Mouse (Mus musculus): ENCODE measurements around the gene Coa4. TPM values are rescaled to one million over a fixed set of nuclear protein-coding genes. Genes with fewer than 3 reads are reported as not detected.

Gene Coa4
- polyA plus RNA-seq, 1 experiment: 14.6 TPM

- Histone ChIP-seq H3K27ac (ENCODE audit: insufficient read depth, low read length) (no peak overlapping the region), H3K4me1 (ENCODE audit: control insufficient read depth, insufficient read depth, low read length) (no peaks in the 10 kb centered on the region), H3K4me3 (ENCODE audit: low read depth, low read length) (no peak overlapping the region), H3K9me3 (replicated peaks; ENCODE audit: control insufficient read depth, insufficient read depth, low read length, poor library complexity, severe bottlenecking) (no peaks in the 10 kb centered on the region), H3K27me3 (ENCODE audit: control insufficient read depth, insufficient read depth, low read length, poor library complexity, severe bottlenecking) (no peaks in the 10 kb centered on the region), H3K9ac (ENCODE audit: low read depth, poor library complexity, severe bottlenecking) (no peak overlapping the region), H3K36me3 (ENCODE audit: control insufficient read depth, insufficient read depth, low read length, poor library complexity, severe bottlenecking) (no peaks in the 10 kb centered on the region)
- TF ChIP-seq CTCF (IDR thresholded peaks at IDR 0.05; ENCODE audit: low read depth, low read length) (no peak), EP300 (IDR thresholded peaks at IDR 0.05; ENCODE audit: insufficient read depth, low read depth, low read length) (no peak), POLR2A (IDR thresholded peaks at IDR 0.05; ENCODE audit: insufficient read depth, low read length) (no peak)
Observed at GRCm38 (mm10) chr7:100572061-100572460, 35.2 kb downstream of the Coa4 start.

GRCm38 (mm10) chr7:100572704-100573103, 35.8 kb downstream of the Coa4 start:
- no peak for TF ChIP-seq POLR2A (IDR thresholded peaks at IDR 0.05; ENCODE audit: insufficient read depth, low read length)
- no peak for TF ChIP-seq EP300 (IDR thresholded peaks at IDR 0.05; ENCODE audit: insufficient read depth, low read depth, low read length)
- TF ChIP-seq CTCF (IDR thresholded peaks at IDR 0.05; ENCODE audit: low read depth, low read length): no peak
- H3K36me3 ChIP-seq (ENCODE audit: control insufficient read depth, insufficient read depth, low read length, poor library complexity, severe bottlenecking): no peaks in the 10 kb centered on the region
- H3K4me3 ChIP-seq (ENCODE audit: low read depth, low read length): no peak overlapping the region
- no peak overlapping the region for H3K9ac ChIP-seq (ENCODE audit: low read depth, poor library complexity, severe bottlenecking)
- H3K27me3 ChIP-seq (ENCODE audit: control insufficient read depth, insufficient read depth, low read length, poor library complexity, severe bottlenecking): no peaks in the 10 kb centered on the region
- no peaks in the 10 kb centered on the region for H3K4me1 ChIP-seq (ENCODE audit: control insufficient read depth, insufficient read depth, low read length)
- H3K9me3 ChIP-seq (replicated peaks; ENCODE audit: control insufficient read depth, insufficient read depth, low read length, poor library complexity, severe bottlenecking): no peaks in the 10 kb centered on the region
- no peak overlapping the region for H3K27ac ChIP-seq (ENCODE audit: insufficient read depth, low read length)

DNA sequence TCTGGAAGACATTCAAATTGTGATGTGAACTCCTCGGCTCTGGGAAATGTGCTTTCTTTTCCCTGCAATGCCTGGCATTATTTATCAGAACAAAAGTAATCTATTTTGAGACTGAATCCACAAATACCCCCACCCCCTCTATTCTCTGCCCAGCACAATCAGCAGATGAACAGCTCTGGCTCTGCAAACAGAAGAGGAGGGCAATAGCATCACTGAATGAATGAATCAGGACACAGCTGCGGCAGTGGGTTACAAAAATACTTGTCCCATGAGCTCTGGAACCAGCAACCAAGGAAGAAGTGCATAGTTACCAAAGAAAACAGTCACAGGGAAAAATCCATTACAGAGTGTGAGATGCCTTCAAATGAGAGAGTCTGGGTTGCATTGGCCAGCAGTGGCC, 41.9 kb downstream of the Coa4 start:
- no peaks in the 10 kb centered on the region for H3K36me3 ChIP-seq (ENCODE audit: control insufficient read depth, insufficient read depth, low read length, poor library complexity, severe bottlenecking)
- H3K4me3 ChIP-seq (ENCODE audit: low read depth, low read length): no peak overlapping the region
- no peaks in the 10 kb centered on the region for H3K4me1 ChIP-seq (ENCODE audit: control insufficient read depth, insufficient read depth, low read length)
- H3K9ac ChIP-seq (ENCODE audit: low read depth, poor library complexity, severe bottlenecking): no peak overlapping the region
- no peaks in the 10 kb centered on the region for H3K9me3 ChIP-seq (replicated peaks; ENCODE audit: control insufficient read depth, insufficient read depth, low read length, poor library complexity, severe bottlenecking)
- no peaks in the 10 kb centered on the region for H3K27me3 ChIP-seq (ENCODE audit: control insufficient read depth, insufficient read depth, low read length, poor library complexity, severe bottlenecking)
- no peak overlapping the region for H3K27ac ChIP-seq (ENCODE audit: insufficient read depth, low read length)
- TF ChIP-seq CTCF (IDR thresholded peaks at IDR 0.05; ENCODE audit: low read depth, low read length): no peak
- TF ChIP-seq EP300 (IDR thresholded peaks at IDR 0.05; ENCODE audit: insufficient read depth, low read depth, low read length): no peak
- no peak for TF ChIP-seq POLR2A (IDR thresholded peaks at IDR 0.05; ENCODE audit: insufficient read depth, low read length)

- no peak overlapping the region for H3K9ac ChIP-seq (ENCODE audit: low read depth, poor library complexity, severe bottlenecking)
- no peaks in the 10 kb centered on the region for H3K36me3 ChIP-seq (ENCODE audit: control insufficient read depth, insufficient read depth, low read length, poor library complexity, severe bottlenecking)
- H3K27ac ChIP-seq (ENCODE audit: insufficient read depth, low read length): no peak overlapping the region
- H3K4me1 ChIP-seq (ENCODE audit: control insufficient read depth, insufficient read depth, low read length): no peaks in the 10 kb centered on the region
- H3K4me3 ChIP-seq (ENCODE audit: low read depth, low read length): no peak overlapping the region
- H3K27me3 ChIP-seq (ENCODE audit: control insufficient read depth, insufficient read depth, low read length, poor library complexity, severe bottlenecking): no peaks in the 10 kb centered on the region
- TF ChIP-seq CTCF (IDR thresholded peaks at IDR 0.05; ENCODE audit: low read depth, low read length) (no peak), EP300 (IDR thresholded peaks at IDR 0.05; ENCODE audit: insufficient read depth, low read depth, low read length) (no peak), POLR2A (IDR thresholded peaks at IDR 0.05; ENCODE audit: insufficient read depth, low read length) (no peak)
- H3K9me3 ChIP-seq (replicated peaks; ENCODE audit: control insufficient read depth, insufficient read depth, low read length, poor library complexity, severe bottlenecking): no peaks in the 10 kb centered on the region
Observed at GRCm38 (mm10) chr7:100582235-100582634, 45.4 kb downstream of the Coa4 start.

DNA sequence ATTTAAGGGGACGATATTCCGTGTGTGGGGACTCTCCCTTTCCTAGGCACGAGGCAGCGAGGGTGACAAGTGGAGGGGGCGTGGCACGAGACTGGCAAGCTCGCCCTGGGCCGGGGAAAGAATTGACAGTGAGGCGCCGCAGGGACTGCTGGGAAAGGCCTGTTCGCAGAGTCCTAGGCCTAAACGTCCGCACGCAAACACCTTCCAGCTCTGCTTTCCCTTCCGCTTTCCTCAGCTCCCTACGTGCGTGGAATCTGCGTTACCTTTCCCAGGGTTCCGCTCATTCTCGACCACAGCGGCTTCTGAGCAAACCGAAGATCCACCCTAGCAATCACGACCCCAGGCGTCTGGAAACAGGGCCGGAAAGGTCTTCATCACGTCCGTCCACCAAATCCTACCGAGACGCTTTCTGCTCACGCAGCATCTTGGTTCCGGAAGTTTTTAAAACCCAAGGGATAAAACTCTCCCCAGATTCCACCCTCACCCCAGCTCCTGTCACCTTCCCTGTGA, 45.9 kb downstream of the Coa4 start:
- Histone ChIP-seq H3K36me3 (ENCODE audit: control insufficient read depth, insufficient read depth, low read length, poor library complexity, severe bottlenecking) (no peaks in the 10 kb centered on the region), H3K4me1 (ENCODE audit: control insufficient read depth, insufficient read depth, low read length) (no peaks in the 10 kb centered on the region), H3K27me3 (ENCODE audit: control insufficient read depth, insufficient read depth, low read length, poor library complexity, severe bottlenecking) (no peaks in the 10 kb centered on the region), H3K27ac (ENCODE audit: insufficient read depth, low read length) (peak overlapping the region; percentile 51; the same call in 1 of the 2 replicates), H3K4me3 (ENCODE audit: low read depth, low read length) (peak overlapping the region; percentile 94), H3K9me3 (replicated peaks; ENCODE audit: control insufficient read depth, insufficient read depth, low read length, poor library complexity, severe bottlenecking) (no peaks in the 10 kb centered on the region), H3K9ac (ENCODE audit: low read depth, poor library complexity, severe bottlenecking) (peak overlapping the region; percentile 63)
- no peak for TF ChIP-seq EP300 (IDR thresholded peaks at IDR 0.05; ENCODE audit: insufficient read depth, low read depth, low read length)
- no peak for TF ChIP-seq CTCF (IDR thresholded peaks at IDR 0.05; ENCODE audit: low read depth, low read length)
- TF ChIP-seq POLR2A (IDR thresholded peaks at IDR 0.05; ENCODE audit: insufficient read depth, low read length): no peak

DNA sequence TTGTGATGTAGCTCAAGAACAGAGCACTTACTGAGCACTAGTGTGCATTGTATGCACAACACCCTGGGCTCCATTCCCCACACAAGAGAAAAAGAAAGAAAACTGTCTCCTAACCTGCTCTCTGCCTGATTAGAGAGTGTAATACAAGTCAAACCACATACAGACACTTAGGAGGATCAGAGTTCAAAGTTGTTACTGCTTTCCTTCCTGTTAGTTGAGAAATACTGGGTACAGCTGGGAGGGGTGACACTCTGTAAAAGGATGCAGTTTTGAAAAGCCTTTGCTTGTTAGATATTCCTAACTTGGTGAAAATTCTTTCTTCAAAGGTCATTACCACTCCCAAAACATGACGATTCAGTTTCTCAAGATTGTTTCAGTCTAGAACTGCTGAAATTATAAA, 52.9 kb downstream of the Coa4 start:
- Histone ChIP-seq H3K9me3 (replicated peaks; ENCODE audit: control insufficient read depth, insufficient read depth, low read length, poor library complexity, severe bottlenecking) (no peaks in the 10 kb centered on the region), H3K4me3 (ENCODE audit: low read depth, low read length) (no peak overlapping the region), H3K9ac (ENCODE audit: low read depth, poor library complexity, severe bottlenecking) (no peak overlapping the region), H3K36me3 (ENCODE audit: control insufficient read depth, insufficient read depth, low read length, poor library complexity, severe bottlenecking) (no peaks in the 10 kb centered on the region), H3K4me1 (ENCODE audit: control insufficient read depth, insufficient read depth, low read length) (no peaks in the 10 kb centered on the region), H3K27ac (ENCODE audit: insufficient read depth, low read length) (no peak overlapping the region), H3K27me3 (ENCODE audit: control insufficient read depth, insufficient read depth, low read length, poor library complexity, severe bottlenecking) (no peaks in the 10 kb centered on the region)
- no peak for TF ChIP-seq CTCF (IDR thresholded peaks at IDR 0.05; ENCODE audit: low read depth, low read length)
- TF ChIP-seq POLR2A (IDR thresholded peaks at IDR 0.05; ENCODE audit: insufficient read depth, low read length): no peak
- TF ChIP-seq EP300 (IDR thresholded peaks at IDR 0.05; ENCODE audit: insufficient read depth, low read depth, low read length): no peak

Other genes with a start within 250 kb of the Coa4 start
- 28.9 and 29.7 TPM in 2 replicates for gene C2cd3, start 164.8 kb upstream of the Coa4 start, polyA plus RNA-seq (2011; ENCODE audit: insufficient read depth, insufficient read length, low read depth, missing spikeins)
- gene Ppme1, start 164.8 kb upstream of the Coa4 start, polyA plus RNA-seq (2011; ENCODE audit: insufficient read depth, insufficient read length, low read depth, missing spikeins): 46.7 and 64.8 TPM in 2 replicates
- not detected in 2 replicates for gene Ucp3, start 64.1 kb upstream of the Coa4 start, polyA plus RNA-seq (2011; ENCODE audit: insufficient read depth, insufficient read length, low read depth, missing spikeins)
- gene Ucp2, start 43.7 kb upstream of the Coa4 start, polyA plus RNA-seq (2011; ENCODE audit: insufficient read depth, insufficient read length, low read depth, missing spikeins): 162 and 171 TPM in 2 replicates
- 0.39 TPM in 1 of 2 replicates, not detected in the other for gene Dnajb13, start 22.1 kb upstream of the Coa4 start, polyA plus RNA-seq (2011; ENCODE audit: insufficient read depth, insufficient read length, low read depth, missing spikeins)
- 137 and 148 TPM in 2 replicates for gene Rab6a, start 70.3 kb downstream of the Coa4 start, polyA plus RNA-seq (2011; ENCODE audit: insufficient read depth, insufficient read length, low read depth, missing spikeins)
- 57.4 and 68.8 TPM in 2 replicates for gene Mrpl48, start 71.2 kb downstream of the Coa4 start, polyA plus RNA-seq (2011; ENCODE audit: insufficient read depth, insufficient read length, low read depth, missing spikeins)
- 3.9 and 4.0 TPM in 2 replicates for gene Plekhb1, start 125.3 kb downstream of the Coa4 start, polyA plus RNA-seq (2011; ENCODE audit: insufficient read depth, insufficient read length, low read depth, missing spikeins)
- 27.4 and 35.5 TPM in 2 replicates for gene Fam168a, start 169.6 kb downstream of the Coa4 start, polyA plus RNA-seq (2011; ENCODE audit: insufficient read depth, insufficient read length, low read depth, missing spikeins)

Data from ES-Bruce4 (cell line).